Mouse (Mus musculus): Measurements from ENCODE around the gene Nedd4.

- no peak for TF ChIP-seq CTCF (IDR thresholded peaks at IDR 0.05; ENCODE audit: borderline replicate concordance, extremely low read depth, insufficient read depth, insufficient read length)
- no peak for TF ChIP-seq POLR2A (IDR thresholded peaks at IDR 0.05; ENCODE audit: borderline replicate concordance, extremely low read depth, insufficient read depth, insufficient read length, poor library complexity, severe bottlenecking)
Measured at GRCm38 (mm10) chr9:72721221-72721620, 59.1 kb downstream of the Nedd4 start.

All from brain, embryonic 14.5 days (tissue).